Mouse (Mus musculus): ENCODE data around the gene Lrrc73. TPM values are rescaled to one million over a fixed set of nuclear protein-coding genes. Genes with fewer than 3 reads are reported as not detected.

Gene Lrrc73
- total and polyA plus RNA-seq, 2 experiments = 0.16 TPM; not detected in 1

DNA sequence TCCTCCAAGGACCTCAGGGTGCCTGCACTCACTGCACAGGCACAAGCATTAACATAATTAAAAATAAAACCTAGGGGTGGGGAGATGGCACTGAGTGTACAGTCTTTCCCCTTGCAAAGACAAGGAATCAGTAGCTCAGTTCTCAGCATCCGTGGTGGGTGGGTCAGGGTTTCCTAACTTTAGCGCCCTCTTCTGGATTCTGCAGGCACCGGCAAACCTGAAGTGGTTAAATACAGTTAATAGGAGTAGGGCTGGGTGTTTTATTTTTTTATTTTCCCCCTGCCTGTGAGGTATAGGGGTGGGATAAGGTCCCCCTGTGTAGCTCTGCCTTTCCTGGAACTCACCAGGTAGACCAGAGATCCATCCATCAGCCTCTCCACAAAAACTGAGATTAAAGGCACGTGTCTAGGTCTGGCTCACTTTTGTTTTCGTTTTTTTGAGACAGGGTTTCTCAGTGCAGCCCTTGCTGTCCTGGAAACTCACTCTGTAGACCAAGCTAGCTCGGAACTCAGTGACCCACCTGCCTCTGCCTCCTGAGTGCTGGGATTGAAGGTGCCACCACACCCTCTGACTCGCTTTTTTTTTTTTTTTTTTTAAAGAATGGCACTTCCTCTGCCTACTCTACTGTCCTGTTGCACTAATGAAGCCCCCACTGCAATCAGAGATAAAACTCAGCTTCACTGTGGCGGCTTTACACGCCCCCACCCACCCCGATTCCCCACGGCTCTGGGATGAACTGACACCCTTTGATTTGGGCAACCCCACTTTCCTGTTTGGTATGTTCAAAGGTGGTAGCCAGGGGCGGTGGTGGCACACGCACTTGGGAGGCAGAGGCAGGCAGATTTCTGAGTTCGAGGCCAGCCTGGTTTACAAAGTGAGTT, 520 bp upstream of the Lrrc73 start:
- 62% methylated on average over 14 of the region's 14 CpGs for WGBS
- no peak overlapping the region for H3K27ac ChIP-seq (replicated peaks; ENCODE audit: insufficient read depth, low read depth, low read length)
- peaks cover 9% of the 10 kb centered on the region; the same call in 1 of the 2 replicates for H3K4me1 ChIP-seq (ENCODE audit: control insufficient read depth, insufficient read depth, low read length)
- no peak for DNase-seq (ENCODE audit: extremely low read depth, low read depth, low spot score)
- H3K4me3 ChIP-seq (ENCODE audit: insufficient read depth, low read depth, low read length) = no peak overlapping the region
- peaks cover 3% of the 10 kb centered on the region; the same call in 1 of the 2 replicates for H3K79me2 ChIP-seq (ENCODE audit: control insufficient read depth, insufficient read depth, low read length)
- peaks cover 2% of the 10 kb centered on the region; the same call in 1 of the 2 replicates for H3K36me3 ChIP-seq (ENCODE audit: control insufficient read depth, insufficient read depth, low read length)
- H3K27me3 ChIP-seq (ENCODE audit: control insufficient read depth, insufficient read depth, low read length) = no peaks in the 10 kb centered on the region; the same call in 1 of the 2 replicates
- TF ChIP-seq POLR2A (IDR thresholded peaks at IDR 0.05; ENCODE audit: extremely low read depth, insufficient read depth, low read length) (no peak), CTCF (IDR thresholded peaks at IDR 0.05; ENCODE audit: low read depth, low read length) (peak; percentile 19; the same call in 1 of the 2 replicates)
- H3K9ac ChIP-seq (ENCODE audit: low read depth, low read length) = no peak overlapping the region

DNA sequence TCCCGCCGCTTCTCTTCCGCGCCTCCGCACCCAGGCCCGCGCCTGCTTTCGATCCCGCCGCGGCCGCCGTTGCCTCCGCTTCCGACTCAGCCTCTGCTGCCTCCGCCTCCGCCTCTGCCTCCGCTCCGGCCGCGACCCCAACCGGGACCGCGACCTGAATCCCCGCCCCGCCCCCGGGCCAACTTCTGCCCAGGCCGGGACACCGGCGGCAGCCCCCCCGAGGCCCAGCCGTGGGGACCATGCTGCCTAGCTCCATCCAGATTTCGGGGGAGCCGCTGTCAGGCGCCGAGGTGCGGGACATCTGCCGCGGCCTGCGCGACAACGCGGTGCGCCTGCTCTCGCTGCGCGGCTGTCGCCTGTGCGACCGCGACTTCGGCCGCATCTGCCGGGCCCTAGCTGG, 775 bp downstream of the Lrrc73 start:
- 1% methylated on average over 54 of the region's 54 CpGs for WGBS
- Histone ChIP-seq H3K4me1 (ENCODE audit: control insufficient read depth, insufficient read depth, low read length) (peaks cover 4% of the 10 kb centered on the region; the same call in 1 of the 2 replicates), H3K27ac (replicated peaks; ENCODE audit: insufficient read depth, low read depth, low read length) (no peak overlapping the region), H3K79me2 (ENCODE audit: control insufficient read depth, insufficient read depth, low read length) (no peaks in the 10 kb centered on the region; the same call in 1 of the 2 replicates), H3K27me3 (ENCODE audit: control insufficient read depth, insufficient read depth, low read length) (no peaks in the 10 kb centered on the region; the same call in 1 of the 2 replicates), H3K4me3 (ENCODE audit: insufficient read depth, low read depth, low read length) (peak overlapping the region; percentile 51), H3K36me3 (ENCODE audit: control insufficient read depth, insufficient read depth, low read length) (peaks cover 2% of the 10 kb centered on the region; the same call in 1 of the 2 replicates), H3K9ac (ENCODE audit: low read depth, low read length) (peak overlapping the region; percentile 60)
- no peak for TF ChIP-seq POLR2A (IDR thresholded peaks at IDR 0.05; ENCODE audit: extremely low read depth, insufficient read depth, low read length)
- no peak for TF ChIP-seq CTCF (IDR thresholded peaks at IDR 0.05; ENCODE audit: low read depth, low read length)
- DNase-seq (ENCODE audit: extremely low read depth, low read depth, low spot score) = no peak

DNA sequence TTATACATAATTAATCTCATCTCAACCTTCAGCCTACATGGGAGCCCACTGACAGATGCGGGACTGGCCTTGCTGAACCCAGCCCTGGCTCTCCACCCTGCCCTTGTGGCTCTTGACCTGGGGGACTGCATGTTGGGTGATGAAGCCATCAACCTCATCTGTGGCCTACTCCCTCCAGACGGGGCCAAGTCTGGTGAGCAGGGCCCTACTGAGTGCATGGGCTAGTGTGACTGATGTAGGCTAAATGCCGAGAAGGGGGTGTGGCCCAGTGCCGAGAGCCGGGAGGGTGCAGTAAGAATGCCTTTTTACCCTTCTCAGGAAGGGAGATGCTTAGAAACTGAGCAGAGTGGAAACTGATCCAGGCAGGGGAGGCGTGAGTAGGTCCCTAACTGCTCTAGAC, 1.8 kb downstream of the Lrrc73 start:
- Histone ChIP-seq H3K27ac (replicated peaks; ENCODE audit: insufficient read depth, low read depth, low read length) (no peak overlapping the region), H3K27me3 (ENCODE audit: control insufficient read depth, insufficient read depth, low read length) (no peaks in the 10 kb centered on the region; the same call in 1 of the 2 replicates), H3K4me3 (ENCODE audit: insufficient read depth, low read depth, low read length) (no peak overlapping the region), H3K9ac (ENCODE audit: low read depth, low read length) (no peak overlapping the region), H3K4me1 (ENCODE audit: control insufficient read depth, insufficient read depth, low read length) (peaks cover 1% of the 10 kb centered on the region; the same call in 1 of the 2 replicates), H3K36me3 (ENCODE audit: control insufficient read depth, insufficient read depth, low read length) (no peaks in the 10 kb centered on the region), H3K79me2 (ENCODE audit: control insufficient read depth, insufficient read depth, low read length) (no peaks in the 10 kb centered on the region)
- DNase-seq (ENCODE audit: extremely low read depth, low read depth, low spot score) = no peak
- TF ChIP-seq CTCF (IDR thresholded peaks at IDR 0.05; ENCODE audit: low read depth, low read length) (no peak), POLR2A (IDR thresholded peaks at IDR 0.05; ENCODE audit: extremely low read depth, insufficient read depth, low read length) (no peak)
- WGBS = 46% methylated on average over 6 of the region's 6 CpGs

DNA sequence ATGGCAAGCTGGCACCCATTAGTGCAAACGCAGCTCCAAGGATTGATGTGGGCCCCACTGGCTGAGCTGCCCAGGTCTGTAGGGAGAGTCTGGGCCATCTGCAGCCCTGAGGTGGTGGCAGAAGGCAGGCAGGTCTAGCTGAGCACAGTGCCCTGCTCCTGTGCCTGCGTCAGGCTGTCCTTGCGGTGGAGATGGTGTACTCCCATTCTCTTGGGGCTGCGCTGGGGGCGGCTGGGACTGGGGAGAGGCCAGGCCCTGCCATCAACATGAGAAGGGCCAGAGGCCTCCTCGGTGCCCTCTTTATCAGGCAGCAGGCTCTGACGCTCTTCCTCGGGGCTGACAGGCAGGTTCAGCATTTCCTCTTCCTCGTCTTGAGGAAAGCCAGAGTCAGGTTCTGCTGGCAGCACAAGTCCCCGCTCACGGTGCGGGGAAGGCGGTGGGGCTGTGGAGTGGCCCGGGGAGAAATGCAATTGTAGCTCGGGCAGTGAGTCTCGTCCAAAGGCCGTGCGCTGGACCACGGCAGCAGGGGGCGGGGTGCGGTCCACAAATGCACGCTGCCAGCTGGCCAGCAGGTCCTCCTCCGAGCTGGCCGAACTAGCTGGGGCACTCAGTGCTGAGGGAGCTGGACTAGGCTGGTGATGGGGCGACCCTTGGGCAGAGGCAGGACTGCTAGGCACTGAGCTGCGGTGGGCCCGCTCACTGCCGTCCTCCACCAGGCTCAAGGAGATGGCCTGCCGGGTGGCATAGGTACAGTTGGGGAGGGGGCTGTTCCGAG, 5.1 kb downstream of the Lrrc73 start:
- no peaks in the 10 kb centered on the region; the same call in 1 of the 2 replicates for H3K27me3 ChIP-seq (ENCODE audit: control insufficient read depth, insufficient read depth, low read length)
- no peaks in the 10 kb centered on the region for H3K79me2 ChIP-seq (ENCODE audit: control insufficient read depth, insufficient read depth, low read length)
- H3K27ac ChIP-seq (replicated peaks; ENCODE audit: insufficient read depth, low read depth, low read length) = no peak overlapping the region
- TF ChIP-seq POLR2A (IDR thresholded peaks at IDR 0.05; ENCODE audit: extremely low read depth, insufficient read depth, low read length) (no peak), CTCF (IDR thresholded peaks at IDR 0.05; ENCODE audit: low read depth, low read length) (no peak)
- H3K9ac ChIP-seq (ENCODE audit: low read depth, low read length) = no peak overlapping the region
- no peak for DNase-seq (ENCODE audit: extremely low read depth, low read depth, low spot score)
- no peak overlapping the region for H3K4me3 ChIP-seq (ENCODE audit: insufficient read depth, low read depth, low read length)
- H3K36me3 ChIP-seq (ENCODE audit: control insufficient read depth, insufficient read depth, low read length) = 0 out of 2 replicates have a peak, but pooled peaks cover 3% of the 10 kb centered on the region
- 91% methylated on average over 30 of the region's 30 CpGs for WGBS
- peaks cover 1% of the 10 kb centered on the region; the same call in 1 of the 2 replicates for H3K4me1 ChIP-seq (ENCODE audit: control insufficient read depth, insufficient read depth, low read length)

DNA sequence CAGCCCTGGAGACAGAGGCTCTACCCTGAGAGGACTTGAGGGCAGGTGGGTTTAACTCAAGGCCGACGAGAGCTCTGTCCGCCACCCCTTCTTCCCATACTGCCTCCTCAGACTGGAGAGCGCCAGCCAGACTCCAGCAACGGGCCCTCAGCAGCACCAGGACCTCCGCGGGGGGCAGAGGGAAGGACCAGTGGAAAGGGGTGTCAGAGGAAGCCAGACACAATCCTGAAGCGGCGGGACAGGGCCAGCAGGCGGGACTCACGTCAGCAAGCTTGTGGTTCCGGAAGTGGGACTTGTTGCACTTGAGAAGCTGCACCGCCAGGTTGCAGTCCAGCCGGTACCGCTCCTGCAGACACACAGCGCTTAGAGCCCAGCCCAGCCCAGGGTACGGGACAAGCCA, 6.3 kb downstream of the Lrrc73 start:
- WGBS = 88% methylated on average over 17 of the region's 17 CpGs
- Histone ChIP-seq H3K36me3 (ENCODE audit: control insufficient read depth, insufficient read depth, low read length) (0 out of 2 replicates have a peak, but pooled peaks cover 3% of the 10 kb centered on the region), H3K9ac (ENCODE audit: low read depth, low read length) (no peak overlapping the region), H3K4me3 (ENCODE audit: insufficient read depth, low read depth, low read length) (no peak overlapping the region), H3K27me3 (ENCODE audit: control insufficient read depth, insufficient read depth, low read length) (no peaks in the 10 kb centered on the region), H3K4me1 (ENCODE audit: control insufficient read depth, insufficient read depth, low read length) (peaks cover 1% of the 10 kb centered on the region; the same call in 1 of the 2 replicates), H3K79me2 (ENCODE audit: control insufficient read depth, insufficient read depth, low read length) (no peaks in the 10 kb centered on the region), H3K27ac (replicated peaks; ENCODE audit: insufficient read depth, low read depth, low read length) (no peak overlapping the region)
- DNase-seq (ENCODE audit: extremely low read depth, low read depth, low spot score) = no peak
- TF ChIP-seq POLR2A (IDR thresholded peaks at IDR 0.05; ENCODE audit: extremely low read depth, insufficient read depth, low read length) (no peak), CTCF (IDR thresholded peaks at IDR 0.05; ENCODE audit: low read depth, low read length) (no peak)

All from liver, adult 2 months (tissue).